Comparison of ENCODE assay signal across 8 mouse cellular contexts in genomic region chr14:75753206-75753605, GRCm38 (mm10). TPM values are rescaled to one million over a fixed set of nuclear protein-coding genes. Genes with fewer than 3 reads are reported as not detected.
A peak's percentile ranks its signal among the peaks of the same experiment; 100 is the strongest.
DNase-seq lines count a peak whose midpoint lies in the region; ATAC-seq and TF ChIP-seq lines count a peak whose summit lies in the region.

No protein-coding gene starts in this region.

- H3K4me1 ChIP-seq in heart, embryonic 16.5 days (ENCODE audit: control insufficient read depth, insufficient read depth, low read length), result peaks cover 18% of the 10 kb centered on the region
- H3K4me1 ChIP-seq in liver, embryonic 16.5 days (ENCODE audit: control insufficient read depth, low read depth, low read length), result peaks cover 44% of the 10 kb centered on the region

- WGBS in heart, embryonic 16.5 days, result 55% methylated on average over 8 of the region's 8 CpGs
- 40% methylated on average over 8 of the region's 8 CpGs for WGBS in liver, embryonic 16.5 days (ENCODE audit: insufficient replicate concordance)

- no peak for TF ChIP-seq CTCF in gastrocnemius, adult 2 months (IDR thresholded peaks at IDR 0.05)

- peak overlapping the region; percentile 86 for H3K4me3 ChIP-seq in gastrocnemius, adult 2 months
- H3K4me3 ChIP-seq in heart, embryonic 16.5 days (ENCODE audit: low read length), result peak overlapping the region; percentile 99
- peak overlapping the region; percentile 97 for H3K4me3 ChIP-seq in liver, embryonic 16.5 days (ENCODE audit: low read depth, low read length)

- ATAC-seq in CD4-positive, CD25-positive, alpha-beta regulatory T cell, adult 4 months, result peak; percentile 10
- ATAC-seq in heart, embryonic 16.5 days (replicated peaks; ENCODE audit: extremely low read depth, insufficient read depth, low FRiP score), result no peak
- no peak for ATAC-seq in liver, embryonic 16.5 days (ENCODE audit: low read depth)

- peak overlapping the region; percentile 82 for H3K4me2 ChIP-seq in heart, embryonic 16.5 days (ENCODE audit: low read depth, low read length)
- H3K4me2 ChIP-seq in liver, embryonic 16.5 days (ENCODE audit: low read depth, low read length), result peak overlapping the region; percentile 87

- H3K9ac ChIP-seq in heart, embryonic 16.5 days (ENCODE audit: low read length), result peak overlapping the region; percentile 96
- peak overlapping the region; percentile 94 for H3K9ac ChIP-seq in liver, embryonic 16.5 days (ENCODE audit: low read depth, low read length)

- H3K27me3 ChIP-seq in heart, embryonic 16.5 days (ENCODE audit: control insufficient read depth, insufficient read depth, low read length), result peaks cover 4% of the 10 kb centered on the region; the same call in 1 of the 2 replicates
- H3K27me3 ChIP-seq in liver, embryonic 16.5 days (ENCODE audit: control insufficient read depth, insufficient read depth, low read depth, low read length), result no peaks in the 10 kb centered on the region; the same call in 1 of the 2 replicates

- peak overlapping the region; percentile 95; the same call in 1 of the 2 replicates for H3K27ac ChIP-seq in gastrocnemius, adult 2 months
- H3K27ac ChIP-seq in heart, embryonic 16.5 days (ENCODE audit: low read length), result no peak overlapping the region
- H3K27ac ChIP-seq in liver, embryonic 16.5 days (ENCODE audit: low read length), result no peak overlapping the region; the same call in 1 of the 2 replicates

- H3K9me3 ChIP-seq in heart, embryonic 16.5 days (replicated peaks; ENCODE audit: control insufficient read depth, low read length), result no peaks in the 10 kb centered on the region
- H3K9me3 ChIP-seq in liver, embryonic 16.5 days (replicated peaks; ENCODE audit: control insufficient read depth, low read length), result no peaks in the 10 kb centered on the region

- no peak for DNase-seq in gastrocnemius, adult 2 months
- no peak for DNase-seq in gastrocnemius, postnatal 36 days
- DNase-seq in retina, embryonic 14.5 days (ENCODE audit: low spot score), result no peak
- DNase-seq in thymus, adult 18-20 months, result no peak
- no peak for DNase-seq in thymus, postnatal 25 days

- intact Hi-C loops in gastrocnemius, adult 2 months (cut with DNase I), result no loop called here
- intact Hi-C loops in gastrocnemius, postnatal 36 days (cut with DNase I), result no loop called here

- H3K36me3 ChIP-seq in heart, embryonic 16.5 days (ENCODE audit: control insufficient read depth, insufficient read depth), result no peaks in the 10 kb centered on the region
- no peaks in the 10 kb centered on the region for H3K36me3 ChIP-seq in liver, embryonic 16.5 days (ENCODE audit: control insufficient read depth, insufficient read depth)

RNA-seq across cellular contexts. Expression of gene Cog3, which starts 1.1 kb away (rescaled TPM):
- 1 to 10 TPM; 7.0 to 8.6 TPM for total RNA-seq in gastrocnemius, adult 2 months (2021)
- total RNA-seq in gastrocnemius, postnatal 36 days (2021), result 1 to 10 TPM; 6.2 to 6.6 TPM
- 10 to 100 TPM in 1 of 2 experiments, 1 to 10 TPM in 1; 9.4 to 11.3 TPM for polyA plus RNA-seq in CD4-positive, CD25-positive, alpha-beta regulatory T cell, adult 4 months (2017; shearing (Covaris generic))
- 13.6 and 13.7 TPM in 2 replicates for polyA plus RNA-seq in heart, embryonic 16.5 days (2015; fragmentation: Nextera tagmentation; extraction: Ambion mirVana)
- 6.4 and 7.0 TPM in 2 replicates for polyA plus RNA-seq in liver, embryonic 16.5 days (2015; fragmentation: Nextera tagmentation; extraction: Ambion mirVana)

RNA-seq across cellular contexts. Expression of gene Slc25a30, which starts 33.6 kb away (rescaled TPM):
- total RNA-seq in gastrocnemius, adult 2 months (2021), result 10 to 100 TPM in 1 of 2 experiments, 1 to 10 TPM in 1; 6.6 to 10.5 TPM
- total RNA-seq in gastrocnemius, postnatal 36 days (2021), result 10 to 100 TPM in 1 of 2 experiments, 1 to 10 TPM in 1; 5.6 to 11.9 TPM
- 10 to 100 TPM; 20.6 to 24.5 TPM for polyA plus RNA-seq in CD4-positive, CD25-positive, alpha-beta regulatory T cell, adult 4 months (2017; shearing (Covaris generic))
- 5.7 and 5.8 TPM in 2 replicates for polyA plus RNA-seq in heart, embryonic 16.5 days (2015; fragmentation: Nextera tagmentation; extraction: Ambion mirVana)
- 1.3 and 1.6 TPM in 2 replicates for polyA plus RNA-seq in liver, embryonic 16.5 days (2015; fragmentation: Nextera tagmentation; extraction: Ambion mirVana)
